Mouse (Mus musculus): ENCODE results near the gene Ccdc191. TPM values are rescaled to one million over a fixed set of nuclear protein-coding genes. Genes with fewer than 3 reads are reported as not detected.
A peak's percentile ranks its signal among the peaks of the same experiment; 100 is the strongest.

Ccdc191 gene
- total RNA-seq, 2 experiments from 2014 or later: 2.0 to 2.5 TPM

GRCm38 (mm10) chr16:43930577-43930976 lies 41.0 kb downstream of the Ccdc191 start:
- no peak for DNase-seq (ENCODE audit: low spot score)

DNA sequence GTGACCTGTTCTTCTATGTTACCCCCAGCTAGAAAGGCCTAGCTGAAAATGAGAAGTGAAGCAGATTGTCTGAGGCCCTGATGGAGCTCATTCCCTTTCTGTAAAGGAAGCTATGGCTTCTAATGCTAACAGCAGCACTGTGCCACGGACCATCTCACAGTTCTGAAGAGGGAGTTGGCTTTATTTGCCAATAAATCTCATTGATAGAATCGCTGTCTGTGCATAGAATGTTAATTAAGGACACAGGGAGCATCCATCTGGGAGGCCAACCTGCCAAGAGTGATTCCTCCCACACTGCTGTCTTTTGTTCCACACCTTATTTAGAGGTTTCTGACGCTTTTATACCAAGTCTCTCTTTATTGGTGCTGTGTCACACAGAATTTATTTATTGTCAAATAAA lies 41.9 kb downstream of the Ccdc191 start:
- DNase-seq (ENCODE audit: low spot score): no peak

GRCm38 (mm10) chr16:43932319-43932718 lies 42.7 kb downstream of the Ccdc191 start:
- DNase-seq (ENCODE audit: low spot score): no peak

DNA sequence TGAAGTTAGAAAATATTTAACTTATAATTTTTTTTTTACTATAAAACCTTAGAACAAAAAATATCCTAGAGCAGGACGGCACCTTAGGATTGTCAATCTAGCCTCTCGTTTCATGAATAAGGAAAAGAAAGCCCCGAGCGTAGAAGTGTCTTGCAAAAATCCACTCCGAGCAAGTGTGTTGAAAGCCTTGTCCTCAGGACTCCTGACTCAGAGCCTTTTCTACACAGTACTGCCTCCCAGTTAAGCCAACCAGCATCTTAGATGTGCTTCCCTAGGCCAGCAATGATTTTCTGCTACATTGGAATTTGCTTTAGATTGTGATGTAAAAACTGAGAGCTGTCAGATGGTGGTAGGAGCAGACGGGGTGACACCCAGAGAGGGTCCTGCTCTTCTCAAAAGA lies 43.4 kb downstream of the Ccdc191 start:
- DNase-seq (ENCODE audit: low spot score): no peak

DNA sequence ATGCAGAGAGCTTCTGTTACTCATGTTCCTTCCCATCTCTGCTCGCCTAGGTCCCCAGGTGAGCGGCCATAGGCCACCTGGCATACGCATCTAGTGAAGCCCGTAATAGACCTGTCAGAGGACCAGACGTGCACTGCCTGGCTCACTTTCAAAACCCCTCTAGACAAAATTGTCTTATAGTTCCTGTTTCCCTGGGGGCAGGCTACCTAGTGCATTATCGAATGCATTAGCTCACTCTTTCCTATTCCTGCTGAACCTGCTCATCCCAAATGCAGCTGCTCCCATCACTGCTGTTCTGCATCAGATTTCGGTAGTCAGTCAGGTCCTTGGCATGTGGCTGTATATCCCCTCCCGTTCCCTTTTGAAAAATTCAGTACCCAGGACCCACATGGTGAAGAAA lies 45.3 kb downstream of the Ccdc191 start:
- no peak for DNase-seq (ENCODE audit: low spot score)

DNA sequence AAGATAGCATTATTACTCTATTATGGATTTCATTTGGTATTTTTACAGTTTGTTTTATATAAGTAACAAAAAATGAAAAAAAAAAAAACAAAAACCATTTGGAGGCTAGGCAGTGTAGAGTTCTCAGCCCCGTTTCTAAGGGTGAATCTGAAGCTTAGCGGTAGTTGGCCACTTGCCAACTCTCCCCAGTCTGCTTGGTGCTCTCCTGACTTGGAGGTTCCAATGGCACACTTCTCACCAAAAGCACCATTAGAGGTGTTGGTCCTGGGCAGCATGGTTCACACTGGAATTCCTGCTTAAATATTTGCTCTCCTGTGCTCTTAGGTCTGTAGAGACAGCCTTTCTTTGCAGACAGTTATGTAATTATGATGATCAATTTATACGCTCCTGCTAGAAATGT lies 45.8 kb downstream of the Ccdc191 start:
- no peak for DNase-seq (ENCODE audit: low spot score)

DNA sequence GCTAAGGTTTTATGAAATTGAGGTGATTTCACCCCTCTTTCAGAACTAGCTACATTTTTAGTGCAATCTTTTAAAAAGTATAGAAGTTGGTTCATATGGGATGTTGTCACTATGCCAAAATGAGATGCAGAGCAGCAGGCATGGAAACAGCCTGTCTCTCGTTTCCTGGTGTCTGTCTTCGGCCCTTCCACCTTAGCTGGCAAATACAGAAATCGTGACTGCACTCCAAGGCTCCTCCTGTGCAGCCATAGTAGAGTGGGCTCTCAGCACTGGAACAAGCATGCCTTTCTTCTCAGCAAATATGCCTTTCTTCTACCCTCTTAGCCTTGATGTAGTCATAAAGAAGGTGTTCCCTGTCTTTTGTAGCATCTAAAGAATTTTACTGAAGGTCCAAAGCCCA lies 46.3 kb downstream of the Ccdc191 start:
- DNase-seq (ENCODE audit: low spot score): no peak

GRCm38 (mm10) chr16:43940846-43941245 lies 51.2 kb downstream of the Ccdc191 start:
- no peak for DNase-seq (ENCODE audit: low spot score)

- no peak for DNase-seq (ENCODE audit: low spot score)
These were observed 55.8 kb downstream of the Ccdc191 start for GRCm38 (mm10) chr16:43945351-43945750.

DNA sequence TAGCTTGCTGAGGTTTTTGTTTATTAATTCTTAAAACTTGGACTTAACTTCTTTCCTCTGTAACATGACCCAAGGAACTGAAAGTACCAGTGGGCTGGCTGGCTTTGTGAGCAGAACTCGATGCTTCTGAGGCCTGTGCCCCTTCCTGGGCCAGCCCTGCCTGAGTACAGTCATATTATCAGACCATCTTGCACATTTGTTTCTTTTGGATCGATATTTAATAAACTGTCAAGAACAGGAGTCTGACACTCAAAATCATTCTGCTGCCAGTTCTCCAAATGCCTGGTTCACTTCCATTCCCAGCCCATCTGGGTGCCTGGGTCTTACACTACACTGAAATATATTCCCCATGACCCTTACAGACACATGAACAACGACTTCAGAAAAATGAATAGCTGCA lies 56.3 kb downstream of the Ccdc191 start:
- no peak for DNase-seq (ENCODE audit: low spot score)

GRCm38 (mm10) chr16:43951591-43951990 lies 62.0 kb downstream of the Ccdc191 start:
- DNase-seq (ENCODE audit: low spot score): no peak

DNA sequence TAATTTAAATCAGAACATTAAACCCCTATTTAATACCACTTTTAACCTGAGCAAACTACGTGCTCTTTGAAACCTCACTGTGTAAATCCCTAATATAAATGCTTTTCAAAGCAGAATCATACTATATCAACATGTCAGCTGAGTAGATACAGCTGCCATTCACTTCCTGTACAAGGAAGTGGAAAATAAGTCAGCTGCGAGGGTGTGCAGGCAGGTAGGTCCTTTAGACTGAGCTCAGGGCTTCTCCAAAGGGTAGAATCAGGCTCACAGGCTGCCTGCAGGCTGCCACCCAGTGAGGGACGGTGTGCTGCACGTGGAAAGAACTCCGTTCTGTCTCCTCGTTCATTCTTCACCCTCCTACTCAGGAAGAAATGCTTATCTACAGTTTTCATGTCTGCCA lies 65.3 kb downstream of the Ccdc191 start:
- no peak for DNase-seq (ENCODE audit: low spot score)

GRCm38 (mm10) chr16:43958038-43958437 lies 68.4 kb downstream of the Ccdc191 start:
- DNase-seq (ENCODE audit: low spot score): no peak

DNA sequence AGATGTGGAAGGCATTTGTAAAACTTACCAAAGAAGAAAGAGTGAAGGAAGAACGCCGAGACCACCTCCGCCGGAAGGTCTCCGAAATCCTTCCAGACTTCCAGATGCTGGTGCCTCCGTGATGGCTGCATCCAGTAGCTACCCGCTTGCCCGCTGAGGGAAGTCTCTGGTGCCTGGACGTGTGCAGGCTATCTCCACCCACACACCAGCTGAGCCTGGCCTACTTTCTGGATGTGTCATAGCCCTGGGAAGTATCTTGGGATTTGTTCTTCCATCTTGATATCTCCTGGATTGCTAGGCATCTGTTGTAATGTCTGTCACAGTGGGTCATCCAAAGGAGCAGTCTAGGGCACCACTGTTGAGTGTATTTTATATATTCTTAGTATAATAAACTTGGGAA lies 73.7 kb downstream of the Ccdc191 start:
- DNase-seq (ENCODE audit: low spot score): no peak

DNA sequence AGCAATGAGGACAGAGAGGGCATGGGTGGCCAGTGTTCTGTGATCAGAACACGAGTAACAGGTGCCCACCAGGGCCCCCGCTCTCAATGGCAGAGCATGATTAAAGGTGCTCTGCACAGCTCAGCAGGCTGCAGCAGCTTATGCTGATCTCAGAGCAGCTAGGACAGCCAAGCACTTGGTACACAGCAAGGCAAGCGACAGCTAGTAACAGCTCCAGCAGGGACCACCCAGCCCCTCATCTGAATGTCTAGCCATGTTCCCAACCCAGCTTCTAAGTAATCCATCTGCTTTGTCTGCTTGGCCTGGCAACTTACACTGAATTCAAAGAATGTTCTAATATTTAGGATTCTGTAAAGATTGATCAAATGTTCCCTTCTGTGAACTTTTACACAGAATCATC lies 74.2 kb downstream of the Ccdc191 start:
- no peak for DNase-seq (ENCODE audit: low spot score)

- no peak for DNase-seq (ENCODE audit: low spot score)
These were observed 76.3 kb downstream of the Ccdc191 start for GRCm38 (mm10) chr16:43965781-43966389.

DNA sequence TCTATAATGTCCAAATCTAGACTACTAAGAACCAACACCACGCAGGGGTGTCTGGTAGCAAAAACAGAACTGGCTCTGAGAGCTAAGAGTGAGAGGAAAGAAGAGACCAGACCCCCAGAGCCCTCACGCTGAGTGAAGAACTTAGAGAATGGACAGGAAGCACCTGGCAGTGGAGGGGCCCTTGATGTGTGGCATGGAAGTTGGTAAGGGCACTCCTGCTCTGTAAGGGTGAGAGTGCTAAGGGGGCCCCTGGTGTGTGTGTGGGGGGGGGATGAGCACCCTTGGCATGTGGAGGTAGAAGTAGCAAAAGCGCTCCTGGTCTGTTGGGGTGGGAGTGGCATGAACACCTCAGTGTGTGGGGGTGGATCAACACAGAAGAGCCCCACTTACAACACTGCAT lies 80.8 kb downstream of the Ccdc191 start:
- no peak for DNase-seq (ENCODE audit: low spot score)

DNA sequence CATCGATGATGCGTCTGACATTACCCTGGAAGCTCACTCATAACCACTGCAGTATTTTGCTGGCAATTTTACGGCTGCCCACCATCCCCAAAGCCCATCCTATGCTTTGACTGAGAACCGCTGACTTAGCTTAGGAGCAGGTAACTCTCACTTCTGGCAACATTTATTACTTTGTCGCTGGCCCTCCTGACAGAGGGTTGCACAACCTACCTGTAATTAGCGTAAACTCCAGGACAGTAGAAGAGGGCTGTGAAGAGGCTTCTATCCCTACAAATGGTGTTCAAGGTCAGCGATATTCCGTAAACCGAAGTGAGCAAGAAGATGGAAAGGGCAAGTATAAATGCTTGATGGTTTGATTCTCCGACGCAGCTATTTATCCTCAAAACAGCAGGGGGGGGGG lies 81.6 kb downstream of the Ccdc191 start:
- DNase-seq (ENCODE audit: low spot score): no peak

DNA sequence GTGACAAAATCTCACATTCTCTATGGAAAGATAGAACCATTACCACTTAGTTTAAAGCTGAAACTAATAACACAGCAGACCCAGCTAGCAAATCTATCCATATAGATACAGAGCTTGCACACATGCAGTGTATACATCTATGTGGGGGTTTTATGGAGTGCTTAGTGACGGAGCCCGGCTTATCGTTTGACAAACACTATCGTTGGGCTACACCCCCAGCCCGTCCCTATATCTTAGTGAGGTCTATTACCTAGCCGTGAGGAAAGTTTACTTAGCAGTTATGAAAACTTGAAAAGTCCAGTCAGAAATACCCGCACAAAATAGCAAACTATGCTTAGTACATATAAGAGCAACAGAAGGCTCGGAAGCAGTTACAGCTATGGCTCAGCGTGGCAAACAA lies 82.1 kb downstream of the Ccdc191 start:
- no peak for DNase-seq (ENCODE audit: low spot score)

GRCm38 (mm10) chr16:43972391-43972790 lies 82.8 kb downstream of the Ccdc191 start:
- DNase-seq (ENCODE audit: low spot score): no peak

DNA sequence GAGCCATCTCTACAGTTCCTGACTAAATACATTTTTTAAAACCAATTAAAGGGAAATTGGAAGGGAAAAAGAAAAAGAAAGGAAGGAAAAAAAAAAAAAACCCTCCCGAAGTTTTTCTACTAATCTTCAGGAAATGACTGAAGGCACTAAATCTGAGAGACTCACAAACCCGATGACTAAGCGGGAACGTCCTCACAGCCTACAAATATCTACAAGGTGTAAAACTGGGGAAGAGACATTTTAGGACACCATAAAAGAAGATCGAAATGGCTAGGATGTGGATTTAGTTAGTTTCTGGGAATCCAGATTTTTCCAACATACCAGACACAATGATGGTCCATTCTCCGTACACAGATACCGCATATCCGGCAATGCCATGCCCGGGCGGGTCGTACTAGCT lies 83.5 kb downstream of the Ccdc191 start:
- no peak for DNase-seq (ENCODE audit: low spot score)

DNA sequence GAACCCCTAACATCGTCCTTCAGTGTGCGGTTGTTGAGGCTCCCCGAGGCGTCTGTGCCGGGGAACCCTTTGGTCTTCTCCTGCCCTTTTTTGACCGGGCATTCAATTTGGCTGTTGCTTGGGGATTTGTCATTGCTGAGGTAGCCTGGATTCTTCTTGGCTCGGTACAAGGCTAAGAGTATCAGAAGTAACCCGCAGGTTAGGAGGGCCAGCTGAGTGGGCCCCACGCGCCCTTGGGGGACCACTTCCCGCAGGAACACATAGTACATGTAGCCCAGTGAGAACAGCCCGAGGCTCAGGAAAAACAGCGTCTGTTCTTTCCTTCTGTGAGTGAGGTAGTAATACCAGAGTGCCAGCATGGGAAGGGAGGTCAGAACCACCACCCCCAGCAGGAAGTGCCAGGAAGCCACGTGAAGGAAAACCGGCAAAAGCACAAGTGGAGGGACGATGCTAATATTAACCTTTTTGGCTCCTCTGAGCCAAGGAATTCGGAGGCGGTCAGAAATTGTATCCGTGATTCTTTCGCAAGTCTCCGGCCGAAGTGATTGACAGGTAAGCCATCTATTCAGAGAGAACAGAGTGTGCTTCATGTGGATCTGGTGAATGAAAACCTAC lies 84.1 kb downstream of the Ccdc191 start:
- peak; percentile 64 for DNase-seq (ENCODE audit: low spot score)

GRCm38 (mm10) chr16:43979010-43979327 lies 89.4 kb downstream of the Ccdc191 start:
- no peak for DNase-seq (ENCODE audit: low spot score)
